Mouse (Mus musculus): Measurements from ENCODE around the gene 9530068E07Rik. TPM values are rescaled to one million over a fixed set of nuclear protein-coding genes. Genes with fewer than 3 reads are reported as not detected.

The 9530068E07Rik gene
- total and polyA plus RNA-seq, 3 experiments, result 102 to 153 (median 128) TPM

GRCm38 (mm10) chr11:52369252-52370134 is 26.7 kb upstream of the 9530068E07Rik start:
- H3K4me3 ChIP-seq (replicated peaks in 1 of 3; ENCODE audit: low read depth in 2 of 3, low read length in 2 of 3, poor library complexity in 1 of 3), result no peak overlapping the region
- dilution Hi-C loops (cut with MboI; ENCODE audit: extremely low pct_ligation_motif_present, extremely low pct_unique_long_range_greater_than_20kb, low sequenced_read_pairs) (no loop called here), in situ Hi-C loops (cut with MboI; ENCODE audit: low pct_ligation_motif_present, low pct_unique_long_range_greater_than_20kb, low sequenced_read_pairs) (no loop called here)
- no peak overlapping the region for H3K27ac ChIP-seq (ENCODE audit: insufficient read depth, low read depth)
- H3K27me3 ChIP-seq (replicated peaks), result no peaks in the 10 kb centered on the region
- H3K9me3 ChIP-seq (replicated peaks; ENCODE audit: low read length), result no peaks in the 10 kb centered on the region
- H3K4me2 ChIP-seq (ENCODE audit: insufficient read depth, low read depth, poor library complexity, severe bottlenecking), result no peak overlapping the region
- no peak for DNase-seq (ENCODE audit: extremely low read depth)
- peaks cover 66% of the 10 kb centered on the region for H3K79me2 ChIP-seq (replicated peaks; ENCODE audit: control insufficient read depth, extremely low read depth, insufficient read depth, poor library complexity, severe bottlenecking)
- peaks cover 11 to 66% of the 10 kb centered on the region in 2 experiments for H3K4me1 ChIP-seq (ENCODE audit: control insufficient read depth in 1 of 2, insufficient read depth in 2 of 2)
- peaks cover 0 to 52% of the 10 kb centered on the region in 2 experiments for H3K36me3 ChIP-seq (replicated peaks in 1 of 2; ENCODE audit: control insufficient read depth in 1 of 2, insufficient read depth in 1 of 2, low read length in 1 of 2)
- TF ChIP-seq ZC3H11A (IDR thresholded peaks at IDR 0.05; ENCODE audit: low read depth, low read length) (no peak), RCOR1 (conservative IDR thresholded peaks at IDR 0.05; ENCODE audit: low read depth, low read length) (no peak), NELFE (IDR thresholded peaks at IDR 0.05; ENCODE audit: low read depth, low read length) (no peak), BHLHE40 (IDR thresholded peaks at IDR 0.05; ENCODE audit: low read depth, low read length) (no peak), ZMIZ1 (IDR thresholded peaks at IDR 0.05; ENCODE audit: low read depth, low read length) (no peak), ZNF384 (IDR thresholded peaks at IDR 0.05; ENCODE audit: low read depth, low read length) (peak; percentile 71)
- no peak overlapping the region for H3K9ac ChIP-seq (ENCODE audit: insufficient read depth, low read depth)

DNA sequence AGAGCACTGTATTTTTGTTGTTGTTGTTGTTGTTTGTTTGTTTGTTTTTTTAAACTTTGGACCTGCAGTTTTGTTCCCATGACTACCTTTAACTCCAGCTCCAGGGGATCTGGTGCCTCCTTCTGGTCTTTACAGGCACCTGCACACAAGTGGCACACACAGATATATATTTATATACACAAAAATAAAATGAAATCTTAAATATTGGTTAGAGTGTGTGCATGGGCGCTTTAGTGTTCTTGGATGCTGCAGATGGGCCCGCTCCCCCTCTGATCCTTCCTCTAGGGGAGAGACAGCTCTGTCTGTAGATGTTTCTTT is 26.1 kb upstream of the 9530068E07Rik start:
- in situ Hi-C loops (cut with MboI; ENCODE audit: low pct_ligation_motif_present, low pct_unique_long_range_greater_than_20kb, low sequenced_read_pairs) (no loop called here), dilution Hi-C loops (cut with MboI; ENCODE audit: extremely low pct_ligation_motif_present, extremely low pct_unique_long_range_greater_than_20kb, low sequenced_read_pairs) (no loop called here)
- TF ChIP-seq SMC3 (IDR thresholded peaks at IDR 0.05; ENCODE audit: low read depth, low read length), result peak; percentile 15; the same call in 1 of the 2 replicates
- TF ChIP-seq CTCF (conservative IDR thresholded peaks at IDR 0.05 in 1 of 2, IDR thresholded peaks at IDR 0.05 in 1 of 2; ENCODE audit: low read depth in 2 of 2, low read length in 2 of 2), result peak in 1 of 2 experiments; percentile 38; a peak in 2 of 4 replicates
- no peak for TF ChIP-seq TCF12 (IDR thresholded peaks at IDR 0.05; ENCODE audit: low read depth, low read length)
- no peak for TF ChIP-seq ETS1 (conservative IDR thresholded peaks at IDR 0.05; ENCODE audit: low read depth, low read length)
- TF ChIP-seq TBP (conservative IDR thresholded peaks at IDR 0.05; ENCODE audit: low read depth, low read length), result no peak
- H3K27ac ChIP-seq (ENCODE audit: insufficient read depth, low read depth), result no peak overlapping the region
- H3K4me2 ChIP-seq (ENCODE audit: insufficient read depth, low read depth, poor library complexity, severe bottlenecking), result no peak overlapping the region
- H3K4me3 ChIP-seq (replicated peaks in 1 of 3; ENCODE audit: low read depth in 2 of 3, low read length in 2 of 3, poor library complexity in 1 of 3), result no peak overlapping the region
- peaks cover 62% of the 10 kb centered on the region for H3K79me2 ChIP-seq (replicated peaks; ENCODE audit: control insufficient read depth, extremely low read depth, insufficient read depth, poor library complexity, severe bottlenecking)
- H3K9me3 ChIP-seq (replicated peaks; ENCODE audit: low read length), result no peaks in the 10 kb centered on the region
- no peak for DNase-seq (ENCODE audit: extremely low read depth)
- no peaks in the 10 kb centered on the region for H3K27me3 ChIP-seq (replicated peaks)
- peaks cover 9 to 60% of the 10 kb centered on the region in 2 experiments for H3K4me1 ChIP-seq (ENCODE audit: control insufficient read depth in 1 of 2, insufficient read depth in 2 of 2)
- H3K9ac ChIP-seq (ENCODE audit: insufficient read depth, low read depth), result no peak overlapping the region
- peaks cover 0 to 56% of the 10 kb centered on the region in 2 experiments for H3K36me3 ChIP-seq (replicated peaks in 1 of 2; ENCODE audit: control insufficient read depth in 1 of 2, insufficient read depth in 1 of 2, low read length in 1 of 2)

- dilution Hi-C loops (cut with MboI; ENCODE audit: extremely low pct_ligation_motif_present, extremely low pct_unique_long_range_greater_than_20kb, low sequenced_read_pairs), result no loop called here
- no peaks in the 10 kb centered on the region for H3K27me3 ChIP-seq (replicated peaks)
- no peaks in the 10 kb centered on the region for H3K9me3 ChIP-seq (replicated peaks; ENCODE audit: low read length)
- TF ChIP-seq NELFE (IDR thresholded peaks at IDR 0.05; ENCODE audit: low read depth, low read length) (no peak), POLR2A (IDR thresholded peaks at IDR 0.05; ENCODE audit: low read depth, low read length) (no peak), MAFK (IDR thresholded peaks at IDR 0.05; ENCODE audit: insufficient replicate concordance, low read length) (no peak), CHD1 (IDR thresholded peaks at IDR 0.05; ENCODE audit: low read depth, low read length) (no peak), EP300 (IDR thresholded peaks at IDR 0.05; ENCODE audit: low read length) (no peak), PAX5 (IDR thresholded peaks at IDR 0.05; ENCODE audit: low read length) (no peak), KAT2A (IDR thresholded peaks at IDR 0.05; ENCODE audit: insufficient replicate concordance, low read length) (no peak), BHLHE40 (IDR thresholded peaks at IDR 0.05; ENCODE audit: low read depth, low read length) (no peak), USF1 (IDR thresholded peaks at IDR 0.05; ENCODE audit: low read depth, low read length) (no peak), JUN (IDR thresholded peaks at IDR 0.05; ENCODE audit: insufficient read depth, low read depth, low read length) (no peak), MAX (IDR thresholded peaks at IDR 0.05; ENCODE audit: low read length) (no peak), SMC3 (IDR thresholded peaks at IDR 0.05; ENCODE audit: low read depth, low read length) (no peak), TBP (conservative IDR thresholded peaks at IDR 0.05; ENCODE audit: low read depth, low read length) (no peak), MAZ (IDR thresholded peaks at IDR 0.05; ENCODE audit: low read depth, low read length) (no peak), GABPA (IDR thresholded peaks at IDR 0.05; ENCODE audit: insufficient replicate concordance, low read depth, low read length) (no peak)
- H3K4me3 ChIP-seq (replicated peaks in 1 of 3; ENCODE audit: low read depth in 2 of 3, low read length in 2 of 3, poor library complexity in 1 of 3), result no peak overlapping the region
- no peak overlapping the region for H3K27ac ChIP-seq (ENCODE audit: insufficient read depth, low read depth)
- H3K4me2 ChIP-seq (ENCODE audit: insufficient read depth, low read depth, poor library complexity, severe bottlenecking), result no peak overlapping the region
- peaks cover 7 to 58% of the 10 kb centered on the region in 2 experiments for H3K4me1 ChIP-seq (ENCODE audit: control insufficient read depth in 1 of 2, insufficient read depth in 2 of 2)
- H3K9ac ChIP-seq (ENCODE audit: insufficient read depth, low read depth), result no peak overlapping the region
- in situ Hi-C loops (cut with MboI; ENCODE audit: low pct_ligation_motif_present, low pct_unique_long_range_greater_than_20kb, low sequenced_read_pairs), result no loop called here
- H3K79me2 ChIP-seq (replicated peaks; ENCODE audit: control insufficient read depth, extremely low read depth, insufficient read depth, poor library complexity, severe bottlenecking), result peaks cover 60% of the 10 kb centered on the region
- no peak for DNase-seq (ENCODE audit: extremely low read depth)
- peaks cover 0 to 57% of the 10 kb centered on the region in 2 experiments for H3K36me3 ChIP-seq (replicated peaks in 1 of 2; ENCODE audit: control insufficient read depth in 1 of 2, insufficient read depth in 1 of 2, low read length in 1 of 2)
These were observed 25.7 kb upstream of the 9530068E07Rik start for GRCm38 (mm10) chr11:52370538-52370937.
